Mouse (Mus musculus) megakaryocyte, embryonic 14.5 days (primary cell): Measurements from ENCODE around the gene Nemp1. TPM values are rescaled to one million over a fixed set of nuclear protein-coding genes. Genes with fewer than 3 reads are reported as not detected.

Source experiments
- H3K27me3 ChIP-seq: replicated peaks from 2 replicates; pipeline ENCODE3; 2012; ENCODE audit warnings: inconsistent platforms
- H3K36me3 ChIP-seq: replicated peaks from 2 replicates; pipeline ENCODE3; 2012; ENCODE audit warnings: low read length, inconsistent platforms, mixed read lengths
- H3K4me1 ChIP-seq: 2 replicates; pipeline ENCODE4 v1.6.1; 2012; ENCODE audit warnings: inconsistent platforms
- H3K4me3 ChIP-seq: replicated peaks from 2 replicates; pipeline ENCODE3; 2012; ENCODE audit warnings: moderate library complexity, mild to moderate bottlenecking, inconsistent platforms
- H3K9me3 ChIP-seq: 2 replicates; pipeline ENCODE4 v1.6.1; 2012; ENCODE audit warnings: inconsistent platforms
- FLI1 ChIP-seq: IDR thresholded peaks from 2 replicates; pipeline ENCODE4 v1.6.1; 2012; ENCODE audit warnings: low read length, inconsistent platforms, mixed read lengths
- GATA1 ChIP-seq: IDR thresholded peaks from 3 replicates; pipeline ENCODE4 v1.6.1; 2012; ENCODE audit warnings: mixed read lengths, low read length, inconsistent platforms, borderline replicate concordance
- polyA plus RNA-seq: library from polyadenylated mRNA; stranded (reverse); fragments of >175 nt; gene quantifications from 2 replicates; pipeline ENCODE4 v1.2.3, GENCODE M21; 2012; ENCODE audit warnings: low replicate concordance; ENCODE audit not compliant: insufficient read depth

The Nemp1 gene
- polyA plus RNA-seq, 1 experiment = 1.5 TPM

DNA sequence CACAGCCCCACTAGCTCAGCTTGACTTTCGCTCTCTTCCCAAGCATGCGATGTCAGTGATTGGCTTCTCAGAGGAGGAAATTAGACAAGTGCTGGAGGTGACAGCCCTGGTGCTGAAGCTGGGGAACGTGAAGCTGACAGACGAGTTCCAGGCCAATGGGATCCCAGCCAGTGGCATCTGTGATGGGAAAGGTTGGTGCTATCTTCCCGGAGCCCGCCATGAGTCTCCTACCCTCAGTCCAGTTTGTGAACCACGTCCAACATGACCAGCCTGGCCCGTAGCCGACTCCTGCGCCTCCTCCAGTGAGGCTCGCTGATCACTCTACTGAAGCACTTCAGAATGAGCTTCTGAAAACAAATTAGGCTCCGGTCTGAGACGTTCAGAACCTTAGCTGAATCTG lies 43.6 kb downstream of the Nemp1 start:
- TF ChIP-seq GATA1 (no peak), FLI1 (no peak)
- peaks cover 60% of the 10 kb centered on the region for H3K27me3 ChIP-seq

DNA sequence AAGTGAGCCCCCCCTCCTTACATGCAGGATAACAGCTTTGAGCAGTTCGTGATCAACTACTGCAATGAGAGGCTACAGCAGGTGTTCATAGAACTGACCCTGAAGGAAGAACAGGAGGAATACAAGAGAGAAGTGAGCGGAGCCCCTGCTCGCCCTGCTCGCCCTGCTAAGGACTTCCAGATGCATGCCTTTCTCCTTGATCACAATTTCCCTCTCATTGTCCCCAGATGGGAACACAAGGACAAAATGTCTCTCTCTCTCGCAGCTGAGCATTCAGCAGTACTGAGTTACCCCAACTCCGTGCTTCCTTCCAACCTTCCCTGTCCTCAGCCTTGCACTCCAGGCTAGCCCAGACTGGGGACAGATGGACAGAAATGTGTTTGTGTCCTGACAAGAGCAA lies 46.0 kb downstream of the Nemp1 start:
- Histone ChIP-seq H3K27me3 (peaks cover 55% of the 10 kb centered on the region), H3K36me3 (no peaks in the 10 kb centered on the region), H3K4me1 (0 out of 2 replicates have a peak, but pooled peaks cover 5% of the 10 kb centered on the region), H3K9me3 (no peaks in the 10 kb centered on the region), H3K4me3 (no peak overlapping the region)
- TF ChIP-seq GATA1 = no peak
- no peak for TF ChIP-seq FLI1

More for the DNA sequence above, 43.6 kb downstream of the Nemp1 start:
- Histone ChIP-seq H3K36me3 (no peaks in the 10 kb centered on the region), H3K4me3 (no peak overlapping the region), H3K9me3 (no peaks in the 10 kb centered on the region), H3K4me1 (peaks cover 12% of the 10 kb centered on the region)

DNA sequence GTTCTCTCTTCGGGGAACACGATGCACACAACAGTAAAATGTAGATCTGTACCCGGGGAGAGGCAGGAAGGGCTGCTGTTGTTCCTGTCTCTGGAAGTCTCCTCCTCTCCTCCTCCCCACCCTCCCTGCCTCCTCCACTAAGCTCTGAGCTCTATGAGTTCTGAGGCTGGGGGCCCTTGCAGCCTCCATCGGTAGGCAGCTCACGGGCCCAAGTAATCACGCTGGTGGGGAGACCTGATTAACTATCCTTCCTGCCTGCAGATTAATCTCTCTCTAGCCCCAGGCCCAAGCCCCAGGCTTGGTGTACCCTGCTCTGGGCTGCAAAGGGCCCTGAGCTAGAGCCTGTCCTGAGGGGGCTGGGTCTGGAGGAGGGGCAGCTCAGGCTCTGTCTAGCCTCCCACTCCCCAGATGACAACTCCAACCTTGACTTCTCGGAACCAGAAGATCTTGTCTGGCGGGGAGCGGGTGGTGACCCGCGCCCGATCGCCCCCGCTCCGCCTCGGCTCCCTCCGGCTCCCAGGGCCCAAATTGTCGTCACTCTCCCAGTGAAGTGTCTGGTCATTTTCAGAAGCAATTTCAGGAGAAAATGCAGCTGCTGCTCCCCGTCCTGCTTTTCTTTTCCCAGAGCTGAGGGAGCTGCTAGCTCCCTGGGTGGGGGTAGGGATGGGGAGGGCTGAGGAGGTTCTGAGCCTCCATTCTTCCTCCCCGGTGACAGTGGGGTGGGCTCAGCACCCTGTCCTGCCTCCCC lies 55.1 kb downstream of the Nemp1 start:
- no peak overlapping the region for H3K4me3 ChIP-seq
- no peaks in the 10 kb centered on the region for H3K36me3 ChIP-seq
- TF ChIP-seq GATA1 (no peak), FLI1 (no peak)
- H3K27me3 ChIP-seq = peaks cover 92% of the 10 kb centered on the region
- no peaks in the 10 kb centered on the region for H3K9me3 ChIP-seq
- peaks cover 4% of the 10 kb centered on the region; the same call in 1 of the 2 replicates for H3K4me1 ChIP-seq

DNA sequence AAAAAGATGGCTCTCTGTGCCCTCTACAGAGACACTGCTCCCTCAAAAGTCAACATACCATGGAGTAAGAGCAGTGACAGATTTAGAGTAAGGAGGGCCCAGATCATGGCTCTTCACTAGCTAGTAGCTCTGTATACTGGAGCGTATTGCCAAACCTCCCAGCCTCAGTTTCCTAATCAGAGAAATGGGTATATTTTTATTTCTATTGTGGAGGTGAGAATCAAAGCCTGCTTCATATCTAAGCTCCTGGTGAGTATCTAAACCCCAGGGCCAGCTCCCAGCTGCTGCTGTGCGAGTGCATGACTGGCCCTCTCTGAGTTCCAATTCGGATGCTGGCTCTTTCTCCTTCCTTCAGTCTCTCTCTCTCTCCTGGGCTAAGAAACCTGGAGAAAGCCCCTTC lies 57.5 kb downstream of the Nemp1 start, which contains the start of gene Tac2:
TSS of gene Tac2 (plus strand) at position 301 of the 400 bp plus-strand sequence.
- Histone ChIP-seq H3K9me3 (no peaks in the 10 kb centered on the region), H3K4me3 (no peak within 1 kb of the TSS), H3K4me1 (peaks cover 3% of the 10 kb centered on the region; the same call in 1 of the 2 replicates), H3K27me3 (peaks cover 95% of the 10 kb centered on the region), H3K36me3 (no peaks in the 10 kb centered on the region)
- TF ChIP-seq GATA1 = no peak
- TF ChIP-seq FLI1 = no peak

DNA sequence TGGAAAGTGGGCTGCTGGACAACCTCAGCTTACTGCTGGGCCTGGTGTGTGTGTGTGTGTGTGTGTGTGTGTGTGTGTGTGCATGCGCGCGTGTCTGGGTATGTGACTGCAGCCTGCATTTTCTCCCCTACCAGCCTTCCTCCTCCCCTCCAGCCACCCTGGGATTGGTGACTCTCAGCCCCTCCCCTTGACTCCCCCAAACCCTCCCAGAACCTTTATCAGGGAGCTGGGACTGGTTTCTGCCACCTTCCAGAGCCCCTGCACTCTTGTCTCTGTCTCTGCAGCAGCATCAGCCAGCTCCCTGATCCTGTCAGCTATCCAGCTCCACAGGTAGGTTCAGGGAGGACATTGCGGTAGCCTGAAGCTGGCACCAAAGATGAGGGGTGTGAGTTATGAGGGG lies 58.4 kb downstream of the Nemp1 start:
- Histone ChIP-seq H3K36me3 (no peaks in the 10 kb centered on the region), H3K27me3 (peaks cover 95% of the 10 kb centered on the region), H3K9me3 (no peaks in the 10 kb centered on the region), H3K4me1 (peaks cover 8% of the 10 kb centered on the region; the same call in 1 of the 2 replicates), H3K4me3 (no peak overlapping the region)
- TF ChIP-seq FLI1 (no peak), GATA1 (no peak)

GRCm38 (mm10) chr10:127728437-127728836 lies 61.7 kb downstream of the Nemp1 start:
- peaks cover 8% of the 10 kb centered on the region; the same call in 1 of the 2 replicates for H3K4me1 ChIP-seq
- H3K9me3 ChIP-seq = no peaks in the 10 kb centered on the region
- no peak for TF ChIP-seq GATA1
- TF ChIP-seq FLI1 = no peak
- H3K36me3 ChIP-seq = no peaks in the 10 kb centered on the region
- no peak overlapping the region for H3K4me3 ChIP-seq
- H3K27me3 ChIP-seq = peaks cover 87% of the 10 kb centered on the region

DNA sequence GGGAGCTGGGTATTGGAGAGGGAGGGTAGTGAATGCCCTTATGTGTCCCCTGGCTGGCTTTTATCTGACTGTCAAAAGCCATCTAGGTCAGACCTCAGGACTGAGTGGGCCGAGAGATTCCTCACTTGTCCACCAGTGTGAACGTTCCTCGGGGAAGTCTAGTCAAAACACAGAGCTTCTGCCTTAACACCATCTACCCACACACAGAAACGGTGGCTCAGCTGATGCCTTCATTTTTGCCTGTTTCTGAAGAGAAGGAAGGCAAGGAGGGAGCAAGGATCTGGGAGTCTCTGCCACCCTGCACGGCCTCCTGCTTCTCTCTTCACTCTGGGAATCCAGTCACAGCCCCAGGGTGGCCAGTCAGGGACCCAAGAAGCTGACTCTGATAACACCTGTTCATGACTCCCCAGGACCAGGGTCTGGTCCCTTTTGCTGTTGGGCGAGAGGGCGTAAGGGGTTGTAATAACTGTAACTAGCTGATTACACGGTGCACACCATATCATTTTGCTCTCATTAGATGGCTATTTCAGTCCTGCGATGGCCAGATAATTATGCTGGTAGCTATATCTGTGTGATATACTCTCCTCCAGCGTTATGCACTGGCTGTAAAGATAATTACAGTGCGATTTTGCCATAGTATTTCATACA lies 63.7 kb downstream of the Nemp1 start:
- no peak overlapping the region for H3K4me3 ChIP-seq

DNA sequence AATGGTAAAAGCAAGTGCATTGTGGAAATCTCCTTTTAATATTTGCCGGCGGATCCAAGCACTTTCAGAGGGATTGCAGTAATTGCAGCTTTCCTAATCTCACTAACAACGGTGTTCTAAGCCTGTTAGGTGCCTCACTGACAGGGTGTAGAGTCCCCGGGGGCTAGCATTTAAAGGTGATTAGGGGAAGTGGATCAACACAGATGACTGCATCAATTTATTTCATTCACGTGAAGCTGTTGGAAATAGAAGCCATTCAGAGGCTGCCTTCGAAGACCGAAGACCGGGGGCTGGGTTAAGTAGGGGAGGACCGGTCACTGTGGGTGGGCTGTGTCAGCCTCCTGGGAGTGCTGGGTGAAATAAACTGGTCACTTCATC lies 64.2 kb downstream of the Nemp1 start:
- H3K36me3 ChIP-seq = no peaks in the 10 kb centered on the region
- no peak for TF ChIP-seq GATA1
- TF ChIP-seq FLI1 = no peak
- H3K4me3 ChIP-seq = no peak overlapping the region
- H3K9me3 ChIP-seq = peaks cover 6% of the 10 kb centered on the region; the same call in 1 of the 2 replicates
- H3K27me3 ChIP-seq = peaks cover 70% of the 10 kb centered on the region
- H3K4me1 ChIP-seq = peaks cover 24% of the 10 kb centered on the region; the same call in 1 of the 2 replicates

More for the DNA sequence above, 63.7 kb downstream of the Nemp1 start:
- Histone ChIP-seq H3K9me3 (peaks cover 5% of the 10 kb centered on the region; the same call in 1 of the 2 replicates), H3K4me1 (peaks cover 24% of the 10 kb centered on the region; the same call in 1 of the 2 replicates), H3K27me3 (peaks cover 76% of the 10 kb centered on the region), H3K36me3 (no peaks in the 10 kb centered on the region)
- TF ChIP-seq GATA1 (no peak), FLI1 (no peak)

- TF ChIP-seq GATA1 (no peak), FLI1 (no peak)
- Histone ChIP-seq H3K9me3 (peaks cover 6% of the 10 kb centered on the region; the same call in 1 of the 2 replicates), H3K36me3 (no peaks in the 10 kb centered on the region), H3K4me1 (peaks cover 29% of the 10 kb centered on the region), H3K27me3 (peaks cover 67% of the 10 kb centered on the region), H3K4me3 (no peak overlapping the region)
Observed at GRCm38 (mm10) chr10:127731397-127731796, 64.7 kb downstream of the Nemp1 start.

GRCm38 (mm10) chr10:127734434-127734833 lies 67.7 kb downstream of the Nemp1 start:
- H3K9me3 ChIP-seq = peaks cover 6% of the 10 kb centered on the region; the same call in 1 of the 2 replicates
- peaks cover 51% of the 10 kb centered on the region for H3K4me1 ChIP-seq
- peaks cover 37% of the 10 kb centered on the region for H3K27me3 ChIP-seq

DNA sequence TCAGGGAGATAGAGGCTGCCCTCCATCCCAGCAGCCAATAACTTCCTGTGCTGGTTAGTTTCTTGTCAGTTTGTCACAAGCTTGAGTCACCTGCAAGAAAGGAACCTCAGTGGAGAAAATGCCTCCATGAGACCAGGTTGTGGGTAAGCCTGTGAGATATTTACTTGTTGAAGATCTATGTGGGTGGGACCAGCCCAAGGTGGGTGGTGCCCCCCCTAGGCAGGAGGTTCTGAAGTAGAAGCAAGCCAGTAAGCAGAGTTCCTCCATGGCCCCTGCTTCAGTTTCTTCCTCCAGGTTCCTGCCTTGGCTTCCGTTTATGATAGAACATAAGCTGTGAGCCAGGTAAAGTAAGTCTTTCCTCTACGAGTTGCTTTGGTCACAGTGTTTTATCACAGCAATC lies 69.6 kb downstream of the Nemp1 start:
- no peak overlapping the region for H3K4me3 ChIP-seq
- H3K9me3 ChIP-seq = peaks cover 6% of the 10 kb centered on the region; the same call in 1 of the 2 replicates
- H3K4me1 ChIP-seq = peaks cover 63% of the 10 kb centered on the region
- TF ChIP-seq GATA1 (no peak), FLI1 (no peak)
- H3K36me3 ChIP-seq = peaks cover 2% of the 10 kb centered on the region
- peaks cover 19% of the 10 kb centered on the region for H3K27me3 ChIP-seq

More at GRCm38 (mm10) chr10:127734434-127734833, 67.7 kb downstream of the Nemp1 start:
- H3K36me3 ChIP-seq = no peaks in the 10 kb centered on the region
- no peak for TF ChIP-seq GATA1
- no peak for TF ChIP-seq FLI1
- H3K4me3 ChIP-seq = no peak overlapping the region
